Mouse (Mus musculus) heart, adult 18-20 months (tissue): ENCODE data around the gene Svs5. TPM values are rescaled to one million over a fixed set of nuclear protein-coding genes. Genes with fewer than 3 reads are reported as not detected.
"Not testable (repeated sequence)": the region's sequence is repeated elsewhere in the genome, so short reads cannot be mapped to it uniquely, and the experiment has no call there.

Source experiments
- DNase-seq, 2 experiments: peaks; one replicate each; pipeline ENCODE4 v3.0.0; 2021 to 2022; ENCODE audit warnings: mixed read lengths in 1 of 2
- long read RNA-seq, 2 experiments: library from polyadenylated mRNA; stranded (forward); transcript quantifications; one replicate each; pipeline ENCODE4 v2.0.0; 2021
- total RNA-seq, 2 experiments: library from RNA; stranded (reverse); gene quantifications; 2 replicates each; pipeline ENCODE4 v1.2.3; 2021

The Svs5 gene
- total RNA-seq: not detected
- long read RNA-seq, experiment 1: 0 reads
- long read RNA-seq, experiment 2: 0 reads

DNA sequence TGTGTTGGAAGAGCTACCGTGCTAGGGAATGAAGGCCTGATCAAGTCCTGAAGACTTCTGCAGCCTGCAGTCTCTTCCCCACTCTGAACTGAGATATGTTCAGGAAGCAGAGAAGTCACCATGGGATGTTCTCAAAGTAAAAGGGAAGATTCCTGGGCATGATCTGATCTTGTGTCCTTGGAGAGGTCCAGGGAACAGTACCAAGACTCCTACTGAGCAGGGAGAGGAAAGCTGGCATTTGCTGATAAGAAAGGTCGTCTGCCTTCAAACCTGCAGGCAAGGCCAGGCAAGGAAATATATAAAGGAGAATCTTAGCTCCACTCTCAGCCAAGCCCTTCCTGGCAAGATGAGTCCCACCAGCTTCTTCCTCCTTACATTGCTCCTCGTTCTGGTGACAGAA lies at the start of gene Svs5:
Svs5 (plus strand) TSS at position 301 of the 400 bp plus-strand sequence.
- DNase-seq: not testable (repeated sequence)

DNA sequence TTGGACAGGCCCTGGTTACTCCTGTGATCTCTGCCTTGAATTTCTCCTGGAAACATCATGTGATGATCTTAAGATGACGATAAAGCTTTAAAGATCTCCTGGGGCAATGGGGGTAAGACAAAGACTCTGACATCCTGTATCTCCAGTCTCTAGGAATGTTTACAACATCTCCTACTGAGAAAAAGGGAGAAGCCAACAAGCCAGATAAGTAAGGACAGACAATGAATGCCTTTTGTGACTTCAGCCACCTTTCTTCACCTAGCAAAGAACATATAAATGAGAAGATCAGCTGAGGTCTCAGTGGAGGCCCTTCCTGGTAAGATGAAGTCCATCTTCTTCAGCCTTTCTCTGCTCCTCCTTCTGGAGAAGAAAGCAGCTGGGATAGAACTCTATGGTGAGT lies 43.6 kb upstream of the Svs5 start, which contains the start of gene Svs3a:
Svs3a (plus strand) TSS at position 301 of the 400 bp plus-strand sequence.
- DNase-seq: not testable (repeated sequence)

DNA sequence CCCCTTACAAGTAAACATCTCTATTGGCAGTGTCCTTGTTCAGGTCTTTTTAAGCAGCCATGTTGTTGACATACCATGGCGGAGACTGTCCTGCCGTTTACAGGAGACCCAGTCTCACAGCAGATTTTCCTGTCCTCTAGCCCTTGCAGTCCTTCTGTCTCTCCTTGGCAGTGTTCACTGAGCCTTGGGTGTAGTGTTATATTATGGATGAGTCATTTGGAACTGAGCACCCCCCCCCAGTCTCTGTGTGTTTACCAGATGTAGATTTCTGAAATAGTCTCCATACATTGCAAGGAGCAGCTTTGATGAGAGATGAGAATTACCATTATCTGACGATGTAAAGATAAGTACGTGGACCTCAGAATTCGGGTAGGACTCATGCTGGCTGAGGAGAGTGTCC lies 19.9 kb upstream of the Svs5 start:
- DNase-seq: no peak

DNA sequence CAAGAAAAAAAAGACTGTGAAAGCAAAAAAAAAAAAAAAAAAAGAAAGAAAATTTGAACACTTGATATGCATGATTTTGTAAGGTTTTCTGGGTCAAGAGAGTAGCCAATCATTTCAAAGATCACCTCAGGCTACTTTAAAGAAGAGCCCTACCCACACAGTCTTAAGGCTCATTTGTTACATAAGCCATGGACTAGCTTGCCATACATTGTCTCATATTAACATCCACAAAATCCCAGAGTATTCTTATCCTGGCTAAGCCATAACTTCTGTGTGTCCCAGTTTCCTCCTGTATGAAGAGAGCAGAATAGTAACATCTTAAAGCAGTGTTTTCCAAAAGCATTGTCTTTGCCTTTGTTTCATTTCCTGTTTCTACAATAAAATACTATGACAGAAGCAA lies 17.1 kb upstream of the Svs5 start:
- DNase-seq: not testable (repeated sequence)

GRCm38 (mm10) chr2:164316451-164316850 lies 16.1 kb upstream of the Svs5 start, which contains the start of gene Svs6:
Gene Svs6, plus strand, starts transcription at chr2:164316751.
- DNase-seq: not testable (repeated sequence)

GRCm38 (mm10) chr2:164320983-164321382 lies 11.6 kb upstream of the Svs5 start:
- DNase-seq: no peak

DNA sequence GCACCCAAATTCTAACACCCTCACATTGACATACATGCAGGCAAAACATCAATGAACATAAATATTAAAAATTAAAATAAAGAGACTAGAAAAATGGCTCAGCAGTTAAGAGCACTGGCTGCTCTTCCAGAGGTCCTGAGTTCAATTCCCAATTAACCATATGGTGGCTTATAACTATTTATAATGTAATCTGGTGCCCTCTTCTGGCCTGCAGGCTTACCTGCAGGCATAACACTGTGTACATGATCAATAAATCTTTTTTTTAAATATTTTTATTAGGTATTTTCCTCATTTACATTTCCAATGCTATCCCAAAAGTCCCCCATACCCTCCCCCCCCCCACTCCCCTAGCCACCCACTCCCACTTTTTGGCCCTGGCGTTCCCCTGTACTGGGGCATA lies 11.2 kb downstream of the Svs5 start:
- DNase-seq: not testable (repeated sequence)

GRCm38 (mm10) chr2:164347697-164348096 lies 15.2 kb downstream of the Svs5 start:
- DNase-seq: not testable (repeated sequence)

DNA sequence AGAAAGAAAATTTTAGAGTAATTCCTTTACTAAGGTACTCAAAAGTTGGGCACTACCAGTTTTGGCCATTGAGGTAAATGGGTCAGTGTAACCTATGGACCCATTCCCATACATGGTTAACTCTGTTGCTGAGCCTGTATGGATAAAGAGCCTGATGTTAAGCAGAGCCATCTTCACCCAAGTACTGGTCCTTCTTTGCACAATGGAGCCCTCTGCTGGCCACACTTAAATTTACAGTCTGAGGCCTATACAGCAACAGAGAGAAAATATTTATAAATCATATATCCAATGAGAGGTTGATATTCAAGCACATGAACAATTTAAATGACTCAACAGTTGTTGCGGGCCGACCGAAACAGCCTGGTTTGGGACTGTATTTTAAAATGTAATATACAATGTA lies 16.4 kb downstream of the Svs5 start:
- peak in 1 of 2 experiments; percentile 8 for DNase-seq

GRCm38 (mm10) chr2:164352697-164353096 lies 20.2 kb downstream of the Svs5 start:
- no peak for DNase-seq

DNA sequence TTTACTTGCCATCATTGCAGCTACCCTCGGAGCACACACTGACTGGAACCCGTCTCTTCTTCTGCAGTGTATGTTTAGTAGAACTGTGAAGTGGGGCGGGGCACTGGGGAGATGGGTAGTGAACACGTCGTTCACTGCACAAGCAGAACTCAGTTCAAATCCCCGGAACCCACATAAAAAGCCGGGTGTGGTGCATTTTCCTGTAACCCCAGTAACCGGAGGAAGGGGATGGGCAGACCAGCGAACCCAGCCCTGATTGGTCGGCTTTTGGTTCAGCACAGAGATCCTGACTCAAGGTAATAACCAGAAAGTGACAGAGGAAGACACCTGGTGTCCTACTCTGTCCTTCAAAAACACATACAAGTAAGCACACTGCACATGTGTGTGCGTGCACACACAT lies 20.8 kb downstream of the Svs5 start:
- no peak for DNase-seq

DNA sequence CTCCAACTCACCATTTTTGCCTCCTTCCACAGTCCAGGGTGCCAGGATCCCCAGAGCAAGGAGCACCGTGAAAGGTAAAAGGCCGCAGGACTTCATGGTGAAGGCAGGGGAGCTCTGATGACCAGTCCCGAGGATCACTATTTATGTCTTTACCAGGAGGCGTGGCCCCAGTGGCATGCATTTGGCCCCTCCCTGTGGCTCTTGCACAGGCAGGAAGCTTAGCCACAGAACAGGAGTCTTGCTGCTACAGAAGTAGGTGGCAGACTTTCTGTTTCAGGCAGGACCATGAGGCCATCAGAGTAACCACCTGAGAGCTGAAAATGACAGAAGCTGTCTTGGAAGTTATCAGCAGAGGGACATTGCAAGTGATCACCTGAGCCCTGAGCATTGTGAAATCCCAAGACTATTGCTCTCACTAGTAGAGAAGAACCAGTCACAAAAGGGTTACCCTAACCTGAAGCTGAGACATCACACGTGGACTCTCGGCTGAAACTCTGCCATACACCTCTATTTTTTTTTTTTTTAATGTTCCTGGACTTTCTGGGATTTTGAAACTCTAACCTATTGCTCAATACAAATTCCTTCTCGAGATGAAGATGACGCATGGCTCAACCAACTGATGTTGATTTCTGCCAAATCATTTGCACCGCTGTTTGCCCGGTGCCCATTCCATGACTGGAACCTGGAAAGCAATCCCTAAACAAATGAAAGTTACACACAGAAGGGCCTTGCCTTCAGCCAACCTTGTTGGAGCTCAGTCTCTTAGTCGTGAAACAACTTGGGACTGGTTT lies 23.8 kb downstream of the Svs5 start:
- DNase-seq: no peak

- DNase-seq: no peak
Observed at GRCm38 (mm10) chr2:164358373-164358772, 25.8 kb downstream of the Svs5 start.

- no peak for DNase-seq
Observed at GRCm38 (mm10) chr2:164359031-164359430, 26.5 kb downstream of the Svs5 start.

DNA sequence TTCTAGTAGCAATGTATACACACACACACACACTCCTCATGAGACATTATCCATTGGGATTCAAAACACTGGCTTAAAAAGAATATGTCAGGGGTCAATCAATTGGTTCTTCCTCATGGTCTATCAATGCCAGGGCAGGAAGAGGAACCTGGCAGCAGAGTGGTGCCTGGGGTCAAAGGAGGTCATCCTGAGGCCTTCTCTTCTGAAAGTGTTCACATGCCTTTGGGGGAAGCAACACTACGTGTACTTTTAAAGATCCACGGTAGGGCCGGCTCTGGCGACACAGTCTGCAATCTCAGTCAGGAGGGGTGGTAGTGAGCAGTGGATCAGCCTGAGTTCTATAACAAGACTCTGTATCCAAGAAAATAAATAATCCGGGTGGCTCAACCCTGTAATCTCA lies 27.1 kb downstream of the Svs5 start:
- no peak for DNase-seq

DNA sequence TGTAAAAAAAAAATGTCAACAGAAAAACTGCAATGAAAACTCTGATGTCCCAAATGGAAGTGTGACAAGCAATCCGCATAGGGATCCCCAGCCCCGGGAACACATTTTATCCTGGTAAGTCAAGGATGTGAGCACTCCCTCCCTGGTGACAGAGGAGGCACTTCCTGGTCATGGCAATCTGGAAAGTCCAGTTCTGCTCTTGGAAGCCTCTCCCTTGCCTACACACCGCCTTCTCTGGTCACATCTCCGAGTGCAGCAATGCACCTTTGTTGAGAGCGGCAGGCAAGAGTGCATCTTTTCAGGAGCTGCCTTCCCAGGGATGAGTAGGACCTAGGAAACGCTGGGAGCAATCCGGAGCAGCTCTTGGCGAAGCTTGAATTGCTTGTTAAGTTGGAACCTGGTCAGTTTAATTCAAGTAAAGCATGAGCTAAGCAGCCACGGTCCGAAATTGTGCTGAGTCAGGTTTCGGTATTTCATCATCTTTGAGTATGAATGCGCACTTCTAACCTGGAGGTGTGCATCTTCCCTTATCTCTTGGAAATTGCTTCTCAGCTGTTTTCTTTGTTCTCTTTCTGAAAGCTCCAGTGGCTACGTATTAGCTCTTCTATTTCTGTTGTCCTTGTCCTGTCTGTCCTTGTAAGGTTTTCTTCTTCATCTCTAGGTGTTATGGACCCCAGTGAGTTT lies 28.6 kb downstream of the Svs5 start:
- no peak for DNase-seq

DNA sequence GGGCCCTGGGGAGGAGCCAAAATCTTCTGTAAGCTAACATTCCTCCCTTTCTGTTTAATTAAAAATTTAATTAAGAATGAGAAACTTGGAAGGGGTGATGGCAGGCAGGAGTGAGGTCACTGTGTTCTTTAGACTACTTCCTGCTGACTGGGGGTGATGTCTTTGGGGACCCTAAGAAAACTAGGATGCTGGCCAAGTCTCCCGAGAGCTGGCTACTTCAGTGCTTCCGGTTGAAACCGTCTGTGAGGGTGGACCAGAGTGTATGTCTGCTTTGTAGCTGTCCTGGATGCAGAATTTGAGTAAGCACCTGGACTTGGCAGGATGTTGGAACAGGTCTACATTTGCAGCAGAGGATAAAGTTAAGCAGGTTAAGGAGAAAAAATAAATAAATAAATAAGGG lies 34.4 kb downstream of the Svs5 start:
- DNase-seq: no peak

DNA sequence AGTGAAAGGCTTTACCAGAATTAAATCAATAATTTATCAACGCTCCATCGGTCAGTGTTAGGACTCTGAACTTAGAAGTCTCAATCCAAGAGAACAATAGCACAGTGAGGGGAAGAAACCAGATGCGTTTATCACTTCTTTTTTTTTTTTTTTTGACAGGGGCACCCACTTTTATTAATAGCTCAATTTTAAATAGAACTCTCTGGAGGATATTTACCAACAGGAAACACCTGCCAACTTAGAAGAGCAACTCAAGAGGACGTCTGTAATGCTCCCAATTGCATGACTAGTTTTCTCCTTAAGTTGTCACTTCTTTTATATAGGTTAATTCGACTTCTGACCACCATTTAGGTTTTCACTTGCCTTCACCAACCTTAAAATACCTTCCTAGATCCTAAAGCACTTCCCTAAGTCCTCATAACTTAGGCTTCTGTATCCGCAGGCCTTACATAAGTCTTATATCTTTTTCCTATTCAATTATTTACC lies 36.1 kb downstream of the Svs5 start:
- no peak for DNase-seq

DNA sequence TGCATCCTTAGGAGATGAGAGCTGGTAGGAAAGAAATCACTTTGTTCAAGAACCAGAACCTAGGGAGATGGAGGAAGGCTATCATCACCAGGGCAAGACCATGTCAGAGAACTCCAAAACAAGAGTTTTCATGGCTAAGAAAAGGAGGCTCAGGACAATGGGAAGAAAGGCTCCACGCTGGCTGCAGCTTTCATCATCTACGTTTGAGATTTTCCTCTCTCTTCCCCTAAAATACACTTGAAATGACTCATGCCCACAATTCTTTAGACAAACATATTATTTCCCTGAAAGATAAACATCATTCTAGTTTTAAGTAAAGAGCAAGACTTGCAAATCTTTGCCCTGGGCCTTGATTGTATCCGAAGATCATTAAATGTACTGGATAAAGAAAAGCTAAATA lies 38.8 kb downstream of the Svs5 start:
- no peak for DNase-seq

- DNase-seq: no peak
Observed at GRCm38 (mm10) chr2:164372408-164373053, 40.0 kb downstream of the Svs5 start.

DNA sequence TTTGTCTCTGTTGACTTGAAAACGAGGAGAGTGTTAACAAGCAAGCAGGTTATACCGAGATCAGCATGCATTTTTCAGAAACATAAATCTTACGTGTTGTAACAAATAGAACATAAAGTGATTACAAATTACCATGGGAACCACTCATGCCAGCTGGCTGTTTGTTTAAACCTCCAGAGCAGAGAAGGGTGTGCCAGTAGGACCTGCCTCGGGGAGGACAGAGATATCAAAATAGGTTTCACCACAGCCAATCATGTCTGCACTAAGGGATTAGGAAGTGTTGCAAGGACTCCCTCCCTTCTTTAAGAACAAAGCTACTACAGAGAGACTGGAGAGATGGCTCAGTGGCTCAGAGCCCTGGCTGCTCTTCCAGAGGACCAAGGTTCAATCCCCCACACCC lies 40.6 kb downstream of the Svs5 start:
- DNase-seq: peak in 1 of 2 experiments; percentile 26
